Mouse (Mus musculus): ENCODE data around the gene Gm28053.

Gm28053 gene

GRCm38 (mm10) chr6:48740501-48741169 is 22.2 kb downstream of the Gm28053 start:
- no peak for DNase-seq (ENCODE audit: low read depth, low spot score)

DNA sequence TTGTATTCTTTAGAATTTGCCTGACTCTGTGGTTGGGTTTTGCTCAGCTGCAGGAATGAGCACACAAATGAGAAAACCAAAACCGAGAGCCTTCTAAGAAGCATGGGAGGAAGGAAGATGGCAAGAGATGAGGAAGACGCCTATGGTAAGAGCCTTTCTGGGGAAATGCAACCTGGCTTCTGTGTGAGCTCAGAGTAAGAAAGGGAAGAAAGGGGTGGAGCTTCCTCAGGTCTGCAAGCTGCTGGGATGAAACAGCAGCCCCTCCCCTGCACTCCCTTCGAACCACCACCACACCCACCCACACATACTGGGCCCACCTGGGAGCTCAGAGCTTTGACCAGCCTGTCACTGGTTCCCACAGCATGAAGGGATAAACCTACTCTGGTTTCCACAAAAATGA is 22.9 kb downstream of the Gm28053 start:
- DNase-seq (ENCODE audit: low read depth, low spot score), result no peak

- no peak for DNase-seq (ENCODE audit: low read depth, low spot score)
These were observed 23.4 kb downstream of the Gm28053 start for GRCm38 (mm10) chr6:48741711-48742206.

DNA sequence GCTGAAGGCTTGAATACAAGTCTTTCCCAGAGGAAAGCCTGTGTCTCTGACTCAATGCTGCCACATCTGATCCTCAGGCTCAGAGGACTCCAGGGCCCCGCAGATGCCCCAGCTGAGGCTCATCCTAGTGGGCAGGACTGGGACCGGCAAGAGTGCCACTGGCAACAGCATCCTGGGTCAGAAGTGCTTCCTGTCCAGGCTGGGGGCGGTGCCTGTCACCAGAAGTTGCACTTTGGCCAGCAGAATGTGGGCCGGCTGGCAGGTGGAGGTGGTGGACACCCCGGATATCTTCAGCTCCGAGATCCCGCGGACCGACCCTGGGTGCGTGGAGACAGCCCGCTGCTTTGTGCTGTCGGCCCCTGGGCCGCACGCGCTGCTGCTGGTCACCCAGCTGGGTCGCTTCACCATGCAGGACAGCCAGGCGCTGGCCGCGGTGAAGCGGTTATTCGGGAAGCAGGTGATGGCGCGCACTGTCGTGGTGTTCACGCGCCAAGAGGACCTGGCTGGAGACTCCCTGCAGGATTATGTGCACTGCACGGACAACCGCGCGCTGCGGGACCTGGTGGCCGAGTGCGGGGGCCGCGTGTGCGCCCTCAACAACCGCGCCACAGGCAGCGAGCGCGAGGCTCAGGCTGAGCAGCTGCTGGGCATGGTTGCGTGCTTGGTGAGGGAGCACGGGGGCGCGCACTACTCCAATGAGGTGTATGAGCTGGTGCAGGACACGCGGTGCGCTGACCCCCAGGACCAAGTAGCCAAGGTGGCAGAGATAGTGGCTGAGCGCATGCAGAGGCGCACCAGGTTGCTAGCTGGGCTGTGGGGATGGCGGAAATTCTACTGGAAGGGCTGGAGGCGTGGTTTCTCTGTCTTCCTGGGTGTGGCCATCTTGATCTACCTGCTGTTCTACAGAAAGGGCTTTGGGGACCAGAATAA is 24.3 kb downstream of the Gm28053 start:
- DNase-seq (ENCODE audit: low read depth, low spot score), result no peak

GRCm38 (mm10) chr6:48745490-48745889 is 27.1 kb downstream of the Gm28053 start:
- DNase-seq (ENCODE audit: low read depth, low spot score), result no peak

DNA sequence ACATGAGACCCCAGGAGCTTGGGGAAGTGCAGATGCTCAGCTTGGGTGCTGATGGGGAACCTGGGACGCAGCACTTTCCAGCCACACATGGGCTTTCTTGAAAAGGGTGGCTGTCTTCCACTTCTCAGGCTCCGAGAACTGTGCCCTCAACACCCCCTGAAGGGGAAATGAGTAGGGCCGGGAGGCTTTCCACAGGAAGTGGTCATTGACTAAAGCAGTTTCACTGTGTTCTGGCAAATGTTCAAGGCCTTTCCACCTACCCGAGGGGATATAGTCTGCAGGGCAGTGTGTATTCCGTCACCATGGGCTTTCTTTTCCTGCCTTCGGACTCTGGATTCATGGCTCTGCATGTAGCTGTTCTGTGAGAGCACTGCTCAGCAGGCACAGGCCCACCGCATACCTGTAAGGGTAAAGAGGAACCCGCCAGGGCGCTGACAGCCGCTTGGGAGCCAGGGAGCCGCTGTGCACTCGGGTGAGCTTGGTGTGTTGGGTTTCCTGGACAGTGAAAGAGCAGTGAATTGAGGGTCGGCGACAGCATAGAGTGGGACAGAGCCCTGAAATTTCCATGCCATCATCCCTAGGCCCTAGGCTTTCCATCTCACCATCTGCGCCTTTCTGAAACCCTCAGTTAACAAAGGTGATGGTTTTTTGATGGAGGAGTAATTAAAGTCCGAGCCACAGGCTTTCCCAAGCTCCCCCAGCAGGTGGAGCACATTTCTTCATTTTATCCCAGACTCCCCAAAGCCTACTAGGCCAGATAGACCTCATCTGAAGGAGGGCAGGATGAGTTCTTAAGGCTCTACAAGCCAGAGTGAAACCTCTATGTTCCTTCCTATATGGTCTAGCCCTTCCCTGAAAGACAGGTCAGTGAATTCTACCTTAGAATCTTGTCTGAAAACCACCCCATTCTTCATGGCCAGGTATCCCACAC is 27.8 kb downstream of the Gm28053 start, which contains the start of gene Gimap5:
TSS of gene Gimap5 (plus strand) at position 239 of the 931 bp plus-strand sequence.
- DNase-seq (ENCODE audit: low read depth, low spot score), result peak; percentile 52

DNA sequence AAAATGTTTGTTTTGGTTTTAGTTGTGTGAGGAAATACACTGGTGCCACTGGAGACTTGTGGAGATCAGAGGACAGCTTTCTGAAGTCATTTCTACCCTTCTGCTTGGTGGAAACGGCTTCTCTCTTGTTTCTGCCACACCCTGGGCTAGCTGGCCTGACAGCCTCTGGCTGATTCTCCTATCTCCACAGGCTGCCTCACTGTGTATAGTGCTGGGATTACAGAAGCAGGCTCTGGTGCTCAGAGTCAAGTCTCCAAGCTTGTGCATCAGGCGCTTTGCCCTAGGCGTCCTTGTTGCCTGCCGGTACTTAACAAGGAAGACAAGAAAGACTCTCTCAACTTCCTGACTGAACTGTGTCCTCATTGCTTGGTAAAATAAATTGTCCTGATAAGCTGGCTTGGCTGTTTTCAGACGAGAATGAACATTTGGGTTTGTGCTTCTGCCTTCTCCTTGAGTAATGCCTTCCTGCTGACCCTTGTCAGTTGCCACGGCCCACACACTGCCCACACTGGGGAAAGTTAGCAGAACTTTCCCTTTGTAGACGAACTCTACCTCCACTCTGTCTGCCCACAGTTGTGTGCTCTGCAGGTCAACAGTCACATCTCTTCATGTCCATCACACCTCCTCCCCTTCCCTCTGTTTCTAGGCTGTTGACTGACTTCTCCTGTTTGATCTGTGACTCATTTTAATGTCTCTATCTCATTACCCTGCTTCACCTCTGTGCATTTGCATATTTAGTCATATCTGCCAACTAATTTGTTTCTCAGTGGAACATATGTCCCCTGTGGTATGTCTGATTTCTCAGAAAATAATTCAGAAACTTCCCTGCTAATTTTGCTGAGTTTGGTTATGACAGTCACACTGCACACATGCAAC is 28.9 kb downstream of the Gm28053 start:
- no peak for DNase-seq (ENCODE audit: low read depth, low spot score)

DNA sequence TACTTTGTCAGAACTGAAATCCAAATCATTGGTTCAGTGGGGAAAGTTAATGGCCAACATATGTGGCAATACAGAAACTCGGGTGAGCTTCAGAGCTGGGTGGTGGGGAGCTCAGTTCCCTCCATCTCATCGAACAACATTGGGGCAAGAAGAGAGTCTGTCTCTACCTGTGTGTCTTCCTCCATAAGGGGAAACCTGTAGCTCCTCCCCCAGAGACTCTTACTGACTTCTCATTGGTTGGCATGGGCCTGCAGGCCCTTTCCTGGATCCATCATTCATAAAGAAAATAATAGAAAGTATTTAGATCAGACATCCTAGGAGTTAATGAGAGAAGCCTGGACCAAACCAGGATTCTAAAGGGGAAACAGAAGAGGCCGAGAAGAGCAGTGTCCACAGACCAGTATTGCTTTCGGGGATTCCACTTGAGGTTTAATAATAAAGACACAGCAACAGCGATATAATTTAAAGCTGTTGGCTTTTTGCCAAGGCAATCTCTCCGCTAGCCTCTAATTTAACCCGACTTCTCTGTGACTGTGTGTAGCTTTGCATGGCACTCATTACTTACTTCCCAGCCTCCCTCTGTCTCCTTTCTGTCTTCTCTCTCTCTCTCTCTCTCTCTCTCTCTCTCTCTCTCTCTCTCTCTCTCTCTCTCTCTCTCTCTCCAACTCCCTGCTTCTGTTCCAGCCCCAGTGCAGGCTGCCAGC is 45.3 kb downstream of the Gm28053 start:
- no peak for DNase-seq (ENCODE audit: low read depth, low spot score)

DNA sequence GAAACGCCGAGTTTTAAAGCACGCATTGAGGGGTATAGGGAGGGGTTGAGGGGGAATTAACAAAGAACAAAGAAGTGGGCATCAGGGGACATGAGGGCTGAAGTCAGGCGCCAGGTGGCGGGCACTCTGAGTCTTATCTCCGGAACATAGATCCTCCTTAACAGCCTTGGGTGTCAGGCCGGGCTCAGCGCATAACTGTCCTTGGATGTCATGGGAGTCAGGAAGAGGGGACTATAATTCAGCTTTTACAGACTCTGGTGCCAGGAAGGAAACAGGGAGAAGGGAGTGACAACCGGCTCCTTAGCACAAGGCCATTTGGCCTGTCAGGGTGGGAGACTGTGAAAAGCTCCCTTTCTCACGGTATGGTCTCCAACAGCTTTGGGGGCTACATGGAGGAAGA is 46.1 kb downstream of the Gm28053 start:
- no peak for DNase-seq (ENCODE audit: low read depth, low spot score)

DNA sequence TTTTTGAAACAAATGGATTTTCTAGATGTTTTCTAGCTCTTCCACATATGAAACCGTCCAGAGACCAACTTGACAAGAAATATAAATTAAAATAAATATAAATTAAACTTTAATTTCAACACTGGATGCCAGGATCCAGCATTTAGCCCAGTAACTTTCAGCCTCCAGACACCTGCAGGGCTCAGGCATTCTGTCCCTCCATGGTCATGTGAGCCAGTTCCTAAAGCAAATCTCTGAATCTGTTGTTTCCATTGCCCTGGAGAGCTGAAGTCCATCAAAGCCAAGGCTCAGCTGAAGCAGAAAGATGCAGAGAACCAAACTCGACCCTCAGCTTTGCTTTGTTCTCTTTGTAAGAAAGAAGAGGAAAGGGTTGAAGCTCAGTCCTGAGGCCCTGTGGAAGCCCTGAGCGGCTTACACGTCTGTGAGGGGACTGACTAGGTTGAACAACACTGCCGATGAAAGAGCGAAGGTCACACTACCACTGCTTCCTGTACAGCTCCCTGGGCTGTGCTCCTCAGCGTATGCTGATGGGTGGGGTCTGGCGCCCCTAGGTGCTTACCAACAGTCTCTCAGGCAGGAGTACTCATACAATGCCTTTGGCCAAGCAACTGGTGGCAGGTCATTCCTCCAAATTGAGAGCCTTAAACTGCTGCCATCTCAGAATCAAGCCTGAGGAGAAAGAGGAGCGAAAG is 49.9 kb downstream of the Gm28053 start:
- DNase-seq (ENCODE audit: low read depth, low spot score), result no peak

- DNase-seq (ENCODE audit: low read depth, low spot score), result no peak
These were observed 50.5 kb downstream of the Gm28053 start for GRCm38 (mm10) chr6:48768933-48769332.

- DNase-seq (ENCODE audit: low read depth, low spot score), result no peak
These were observed 52.3 kb downstream of the Gm28053 start, which contains the start of gene Gimap3 for GRCm38 (mm10) chr6:48770696-48771095. Gene Gimap3, minus strand, starts transcription at chr6:48770851.

DNA sequence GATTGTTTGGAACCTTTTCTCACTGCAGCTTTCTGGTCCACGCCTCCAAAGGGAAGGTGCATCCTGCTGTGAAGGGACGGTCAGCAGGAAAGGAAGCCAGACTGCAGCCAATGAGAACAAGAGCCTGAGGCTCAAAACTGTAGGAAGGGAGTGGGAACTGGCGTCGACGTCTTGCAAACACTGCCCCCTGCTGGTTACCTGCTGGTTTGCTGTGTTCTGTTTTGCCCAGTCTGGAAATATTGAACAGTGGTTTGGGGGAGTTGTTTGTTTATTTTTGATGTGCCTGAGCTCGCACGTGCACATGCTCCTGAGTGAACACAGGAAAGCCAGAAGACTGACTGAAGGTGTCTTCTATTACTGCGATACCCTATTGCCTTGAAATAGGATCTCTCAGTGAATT is 53.6 kb downstream of the Gm28053 start:
- peak; percentile 87 for DNase-seq (ENCODE audit: low read depth, low spot score)

- no peak for DNase-seq (ENCODE audit: low read depth, low spot score)
These were observed 66.0 kb downstream of the Gm28053 start for GRCm38 (mm10) chr6:48784406-48784805.

GRCm38 (mm10) chr6:48785189-48785588 is 66.8 kb downstream of the Gm28053 start:
- DNase-seq (ENCODE audit: low read depth, low spot score), result peak; percentile 95

DNA sequence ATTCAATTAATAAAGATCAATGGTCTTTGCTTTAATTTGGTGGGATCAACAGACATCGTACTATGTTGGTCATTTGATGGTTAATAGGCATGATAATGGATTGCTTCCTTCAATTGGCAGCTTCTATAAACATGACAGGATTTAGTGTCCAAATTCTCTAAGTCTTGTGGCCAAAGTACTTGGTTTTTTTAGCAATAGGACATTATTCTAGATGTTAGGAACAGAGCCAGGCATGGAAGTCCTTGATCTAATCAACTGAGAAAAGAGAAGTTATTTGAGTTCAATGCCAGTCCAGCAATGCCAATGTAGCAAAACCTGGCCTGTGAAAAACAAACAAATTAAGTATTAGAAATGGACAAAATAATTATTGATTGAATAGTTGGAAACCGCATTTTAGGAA is 67.2 kb downstream of the Gm28053 start:
- DNase-seq (ENCODE audit: low read depth, low spot score), result no peak

DNA sequence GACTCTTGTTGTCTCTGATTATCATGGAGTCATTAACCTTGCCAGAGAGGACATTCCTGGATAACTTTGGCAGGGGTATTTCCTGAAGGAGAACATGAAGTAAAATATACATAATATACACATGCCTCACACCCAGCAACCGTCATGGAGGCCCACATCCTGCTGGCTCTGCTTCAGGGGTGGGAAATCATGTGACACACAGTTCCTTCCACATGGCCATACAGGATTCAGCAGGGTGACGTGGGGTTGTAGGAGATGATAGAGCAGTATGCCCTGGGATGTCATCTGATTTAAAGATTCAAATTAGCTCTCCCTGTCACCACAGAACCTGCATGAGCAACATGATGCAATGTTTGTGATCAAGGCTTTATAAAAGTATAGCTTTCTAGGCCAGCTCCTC is 69.5 kb downstream of the Gm28053 start:
- no peak for DNase-seq (ENCODE audit: low read depth, low spot score)

- DNase-seq (ENCODE audit: low read depth, low spot score), result no peak
These were observed 83.5 kb downstream of the Gm28053 start for GRCm38 (mm10) chr6:48801897-48802296.
